Mouse (Mus musculus) spleen, adult 2 months (tissue): Measurements from ENCODE around the gene Ptprg.

Experiments used
- CTCF ChIP-seq: fragments of 200-500 bp; IDR thresholded peaks from 2 replicates; pipeline ENCODE4 v1.5.1; 2011; ENCODE audit warnings: mild to moderate bottlenecking, inconsistent platforms; ENCODE audit not compliant: insufficient read depth, insufficient read length, insufficient replicate concordance; ENCODE audit errors: extremely low read depth
- POLR2A ChIP-seq: fragments of 200-500 bp; IDR thresholded peaks from 2 replicates; pipeline ENCODE4 v1.6.1; 2011; ENCODE audit warnings: low read depth, low read length, inconsistent platforms

DNA sequence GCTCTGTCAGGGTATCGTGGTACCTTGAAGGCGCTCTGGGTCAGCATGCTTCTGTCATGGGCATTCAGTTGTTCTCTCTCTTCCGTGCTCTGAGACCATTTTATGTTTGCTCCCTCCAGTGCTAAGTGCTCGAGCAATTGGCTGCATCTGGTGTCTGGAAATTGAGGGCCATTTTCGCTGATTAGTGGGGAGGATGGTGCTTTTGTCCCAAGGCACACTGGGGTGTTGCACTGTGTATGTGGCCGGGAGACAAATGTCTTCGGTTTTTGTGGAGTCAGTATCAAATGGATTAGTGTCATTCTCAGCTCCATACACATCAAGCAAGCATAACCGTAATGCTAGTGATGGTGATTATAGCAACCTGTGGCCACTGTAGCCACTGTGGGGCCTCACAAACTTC lies 271.6 kb downstream of the Ptprg start:
- no peak for TF ChIP-seq POLR2A
- no peak for TF ChIP-seq CTCF
